Mouse (Mus musculus): ENCODE results near the gene Uvrag.

DNA sequence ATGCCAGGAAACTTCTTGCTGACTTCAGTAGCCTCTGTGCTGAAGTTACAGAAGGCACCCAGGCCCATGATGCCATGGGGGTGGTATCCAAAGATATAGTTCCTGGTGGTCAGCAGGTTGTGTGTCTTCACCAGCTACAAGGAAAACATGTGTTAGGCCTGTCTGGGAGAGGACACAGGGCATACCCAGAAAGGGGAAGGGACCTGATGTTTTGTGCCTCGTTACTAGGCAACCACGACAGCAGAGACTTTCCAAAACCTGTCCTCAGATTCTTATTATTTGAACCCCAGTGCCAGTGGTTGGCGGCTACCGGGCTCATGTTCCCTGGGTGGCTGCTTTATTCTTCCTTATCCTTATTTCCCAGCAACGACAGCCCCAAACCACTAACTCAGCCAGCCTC is 18.0 kb upstream of the Uvrag start:
- TF ChIP-seq CTCF (IDR thresholded peaks at IDR 0.05; ENCODE audit: low read depth, low read length) (no peak), POLR2A (IDR thresholded peaks at IDR 0.05; ENCODE audit: extremely low read depth, insufficient read depth, low read length) (no peak)
